14 mouse cellular contexts compared by ENCODE assay signal in the genomic region with DNA sequence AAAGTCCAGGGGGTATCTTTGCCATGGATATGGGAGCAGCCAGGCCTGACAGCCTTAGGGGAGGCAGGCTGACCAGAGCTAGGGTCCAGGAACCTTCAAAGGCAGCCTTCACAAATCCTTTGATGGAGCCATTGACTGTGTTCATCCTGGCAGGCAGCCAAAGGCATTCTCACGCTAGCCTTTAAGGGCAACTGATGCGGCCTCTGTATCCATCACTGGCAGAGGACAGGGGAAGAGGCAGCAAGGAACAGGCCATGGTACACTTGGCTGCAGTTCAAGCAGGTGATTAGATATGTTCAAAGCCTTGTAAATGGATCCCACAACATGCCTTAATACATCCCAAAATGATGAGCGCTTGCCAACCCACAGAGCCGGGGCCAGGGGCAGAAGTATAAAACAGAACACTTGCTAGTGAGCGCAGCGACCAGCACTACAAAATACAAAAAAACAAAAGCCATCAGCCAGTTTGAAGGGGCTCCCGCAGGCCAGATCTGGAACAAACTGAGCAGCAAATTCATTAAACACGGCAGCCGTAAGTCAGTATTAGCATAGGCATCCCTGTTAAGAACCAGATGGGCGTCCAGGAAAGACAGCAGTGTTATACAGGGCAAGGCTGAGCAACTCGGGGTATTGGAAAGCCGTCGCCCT. TPM values are rescaled to one million over a fixed set of nuclear protein-coding genes. Genes with fewer than 3 reads are reported as not detected.
DNase-seq lines count a peak whose midpoint lies in the region; ATAC-seq and TF ChIP-seq lines count a peak whose summit lies in the region.
"Had no signal": no experiment of that assay in that cellular context is flagged by ENCODE, and none has a peak within 500 bp of the region (broad histone marks: within the 10 kb centered on the region; RNA-seq: fewer than 3 reads in every experiment).

No protein-coding gene starts in this region.

- H3K9ac ChIP-seq in forebrain, postnatal 0 days, result no peak overlapping the region
- H3K9ac ChIP-seq in midbrain, embryonic 16.5 days (ENCODE audit: low read depth, low read length), result peak overlapping the region; percentile 1; the same call in 1 of the 2 replicates
- no peak overlapping the region for H3K9ac ChIP-seq in heart, adult 2 months (ENCODE audit: low read depth, low read length)
- H3K9ac ChIP-seq: intestine, embryonic 15.5 days; limb, embryonic 13.5 days had no signal

- H3K79me2 ChIP-seq in heart, adult 2 months (replicated peaks; ENCODE audit: control insufficient read depth, insufficient read depth, low read length), result no peaks in the 10 kb centered on the region

- H3K4me2 ChIP-seq in forebrain, postnatal 0 days (ENCODE audit: low read depth), result no peak overlapping the region
- H3K4me2 ChIP-seq in midbrain, embryonic 16.5 days (ENCODE audit: low read length), result no peak overlapping the region
- H3K4me2 ChIP-seq: intestine, embryonic 15.5 days; limb, embryonic 13.5 days had no signal

- no peak for TF ChIP-seq EP300 in heart, adult 2 months (IDR thresholded peaks at IDR 0.05; ENCODE audit: insufficient read depth, low read depth, low read length)

- intact Hi-C loops in heart, adult 2 months (cut with DNase I), result no loop called here

- no peaks in the 10 kb centered on the region for H3K4me1 ChIP-seq in forebrain, postnatal 0 days (ENCODE audit: insufficient read depth)
- H3K4me1 ChIP-seq in midbrain, embryonic 16.5 days (ENCODE audit: control insufficient read depth, insufficient read depth, low read length), result peaks cover 13% of the 10 kb centered on the region
- no peaks in the 10 kb centered on the region for H3K4me1 ChIP-seq in heart, adult 2 months (ENCODE audit: control insufficient read depth, insufficient read depth, low read length)

- H3K4me3 ChIP-seq in forebrain, postnatal 0 days (ENCODE audit: low read depth, low read length), result no peak overlapping the region
- H3K4me3 ChIP-seq in midbrain, embryonic 16.5 days (ENCODE audit: low read depth, low read length), result no peak overlapping the region
- no peak overlapping the region for H3K4me3 ChIP-seq in heart, adult 2 months
- H3K4me3 ChIP-seq: intestine, embryonic 15.5 days; limb, embryonic 13.5 days; myocyte had no signal

- 0 out of 2 replicates have a peak, but pooled peaks cover 5% of the 10 kb centered on the region for H3K36me3 ChIP-seq in forebrain, postnatal 0 days (ENCODE audit: insufficient read depth)
- 0 out of 2 replicates have a peak, but pooled peaks cover 3% of the 10 kb centered on the region for H3K36me3 ChIP-seq in midbrain, embryonic 16.5 days (ENCODE audit: control insufficient read depth, insufficient read depth, low read length)
- H3K36me3 ChIP-seq in heart, adult 2 months (ENCODE audit: control insufficient read depth, insufficient read depth, low read length), result no peaks in the 10 kb centered on the region
- H3K36me3 ChIP-seq: intestine, embryonic 15.5 days had no signal

- WGBS in forebrain, postnatal 0 days, result 21% methylated on average over 13 of the region's 13 CpGs
- WGBS in midbrain, embryonic 16.5 days, result 39% methylated on average over 13 of the region's 13 CpGs
- 80% methylated on average over 13 of the region's 13 CpGs for WGBS in heart, adult 2 months

- ATAC-seq in forebrain, postnatal 0 days, result peak; percentile 50
- peak; percentile 68 for ATAC-seq in midbrain, embryonic 16.5 days
- ATAC-seq: intestine, embryonic 15.5 days had no signal

- H3K27ac ChIP-seq in forebrain, postnatal 0 days (ENCODE audit: low read depth, low read length), result no peak overlapping the region
- H3K27ac ChIP-seq in midbrain, embryonic 16.5 days (ENCODE audit: low read length), result no peak overlapping the region; the same call in 1 of the 2 replicates
- H3K27ac ChIP-seq in heart, adult 2 months, result no peak overlapping the region
- H3K27ac ChIP-seq: intestine, embryonic 15.5 days; limb, embryonic 13.5 days had no signal

- no peaks in the 10 kb centered on the region for H3K9me3 ChIP-seq in forebrain, postnatal 0 days (ENCODE audit: low read length)
- no peaks in the 10 kb centered on the region for H3K9me3 ChIP-seq in midbrain, embryonic 16.5 days (replicated peaks; ENCODE audit: control insufficient read depth, low read length, poor library complexity, severe bottlenecking)
- H3K9me3 ChIP-seq: intestine, embryonic 15.5 days; limb, embryonic 13.5 days had no signal

- no peaks in the 10 kb centered on the region for H3K27me3 ChIP-seq in forebrain, postnatal 0 days (ENCODE audit: insufficient read depth, low read length)
- H3K27me3 ChIP-seq in midbrain, embryonic 16.5 days (ENCODE audit: control insufficient read depth, insufficient read depth, low read depth, low read length), result no peaks in the 10 kb centered on the region
- no peaks in the 10 kb centered on the region for H3K27me3 ChIP-seq in heart, adult 2 months (ENCODE audit: control insufficient read depth, insufficient read depth, low read length)
- H3K27me3 ChIP-seq: intestine, embryonic 15.5 days; limb, embryonic 13.5 days had no signal

- no peak for TF ChIP-seq CTCF in forebrain, postnatal 0 days (IDR thresholded peaks at IDR 0.05; ENCODE audit: low read depth)
- no peak for TF ChIP-seq CTCF in heart, adult 2 months (IDR thresholded peaks at IDR 0.05)

- TF ChIP-seq POLR2A in heart, adult 2 months (IDR thresholded peaks at IDR 0.05; ENCODE audit: insufficient read depth, low read depth, low read length), result no peak

- peak; percentile 36 to 54 for DNase-seq in cerebellum, postnatal 14 days
- no peak for DNase-seq in cerebellum, adult 11 months
- DNase-seq in adrenal gland, adult 2 months, result peak; percentile 72
- DNase-seq in forebrain, postnatal 0 days, result peak; percentile 41
- no peak for DNase-seq in frontal cortex, postnatal 25 days (ENCODE audit: low spot score in 2 of 2)
- no peak for DNase-seq in heart, adult 2 months
- DNase-seq in thymus, postnatal 25 days, result no peak

RNA-seq across cellular contexts. Expression of gene Npffr1, which starts 19.0 kb away (rescaled TPM):
- under 1 TPM; 0.12 to 0.73 TPM for total RNA-seq in adrenal gland, adult 2 months (2021)
- polyA plus RNA-seq in adrenal gland, adult 2 months (2012; rRNA removed), result 0.18 and 0.37 TPM in 2 replicates
- 2.8 and 3.7 TPM in 2 replicates for total RNA-seq in forebrain, postnatal 0 days (2014; rRNA removed)
- 1.3 and 2.2 TPM in 2 replicates for polyA plus RNA-seq in forebrain, postnatal 0 days (2015; fragmentation: Nextera tagmentation; extraction: Ambion mirVana)
- polyA plus RNA-seq in midbrain, embryonic 16.5 days (2015; fragmentation: Nextera tagmentation; extraction: Ambion mirVana), result 2.3 and 2.8 TPM in 2 replicates
- under 1 TPM in 1 of 2 experiments, not detected in 1; 0.07 TPM for total RNA-seq in heart, adult 2 months (2021)
- 0.14 and 0.15 TPM in 2 replicates for polyA plus RNA-seq in heart, adult 2 months (2012; rRNA removed)
- total RNA-seq: common myeloid progenitor, adult 5-6 weeks; MEL had no signal
- polyA plus RNA-seq: lung, embryonic 16.5 days had no signal

Comparison
In these comparisons a context has a peak if more than half of its experiments do, and no peak if none do; other contexts are left out.
1. DNase-seq: peak in cerebellum, postnatal 14 days (2 of 2), adrenal gland, adult 2 months (single experiment) and forebrain, postnatal 0 days (single experiment); none in cerebellum, adult 11 months (single experiment), frontal cortex, postnatal 25 days (0 of 2), heart, adult 2 months (0 of 2) and thymus, postnatal 25 days (single experiment).